Comparison of ENCODE assay signal across 13 mouse cellular contexts in the genomic region with DNA sequence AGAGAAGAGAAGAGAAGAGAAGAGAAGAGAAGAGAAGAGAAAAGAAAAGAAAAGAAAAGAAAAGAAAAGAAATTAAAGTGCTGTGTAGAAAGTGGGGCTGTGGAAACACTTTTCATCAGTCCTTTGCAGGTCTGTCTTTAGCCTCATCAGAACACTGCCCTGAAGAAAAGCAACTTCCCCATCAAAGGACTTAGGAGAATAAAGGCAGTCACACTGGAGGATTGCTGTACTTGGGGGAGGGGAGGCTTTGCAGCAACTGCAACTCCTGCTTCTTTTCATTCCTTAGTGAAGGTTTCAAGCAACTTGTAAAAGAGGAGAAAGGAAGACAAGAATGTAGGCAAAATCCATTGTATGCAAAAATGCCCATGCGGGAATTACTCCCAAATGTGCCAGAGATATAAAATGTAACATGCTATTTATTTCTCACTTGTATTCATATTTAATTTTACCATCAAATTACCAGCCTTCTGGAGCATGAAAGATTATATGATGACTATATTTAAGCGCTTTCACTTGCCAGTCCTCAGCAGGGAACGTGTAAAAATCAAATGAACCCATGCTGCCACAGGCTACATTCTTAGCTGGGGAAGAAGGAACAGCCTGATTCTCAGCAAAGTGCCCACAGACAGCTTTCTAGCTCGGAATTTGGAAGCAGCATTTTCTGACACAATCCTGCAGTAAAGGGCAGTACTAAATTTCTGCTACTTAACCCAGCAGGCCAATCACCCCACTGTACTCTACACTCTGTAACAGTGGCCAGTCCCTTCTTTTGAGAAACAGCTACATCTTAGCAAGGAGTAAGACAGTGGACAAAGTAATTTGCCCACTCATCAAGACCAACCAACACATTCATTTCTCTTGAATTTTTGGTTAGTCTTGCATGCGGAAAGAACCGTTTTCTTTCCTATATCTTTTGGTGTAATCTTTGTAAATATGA.
DNase-seq lines count a peak whose midpoint lies in the region; ATAC-seq and TF ChIP-seq lines count a peak whose summit lies in the region.
"Had no signal": no experiment of that assay in that cellular context is flagged by ENCODE, and none has a peak within 500 bp of the region (broad histone marks: within the 10 kb centered on the region; RNA-seq: fewer than 3 reads in every experiment).

No protein-coding gene starts in this region.

- intact Hi-C loops in left cerebral cortex, postnatal 4 days (cut with DNase I), result no loop called here

- H3K36me3 ChIP-seq in neural tube, embryonic 14.5 days (ENCODE audit: control insufficient read depth, insufficient read depth, low read length), result no peaks in the 10 kb centered on the region
- no peaks in the 10 kb centered on the region for H3K36me3 ChIP-seq in hindbrain, postnatal 0 days (ENCODE audit: insufficient read depth, low read length)
- H3K36me3 ChIP-seq: heart, embryonic 10.5 days had no signal

- no peak overlapping the region for H3K9ac ChIP-seq in neural tube, embryonic 14.5 days (replicated peaks; ENCODE audit: low read depth, low read length)
- H3K9ac ChIP-seq in hindbrain, postnatal 0 days (replicated peaks; ENCODE audit: low read length), result no peak overlapping the region

- ATAC-seq in neural tube, embryonic 14.5 days (ENCODE audit: low read depth), result peak; percentile 38; the same call in 1 of the 2 replicates
- no peak for ATAC-seq in hindbrain, postnatal 0 days

- H3K9me3 ChIP-seq in neural tube, embryonic 14.5 days (ENCODE audit: control insufficient read depth, low read length), result no peaks in the 10 kb centered on the region
- H3K9me3 ChIP-seq in hindbrain, postnatal 0 days (ENCODE audit: low read length), result no peaks in the 10 kb centered on the region
- H3K9me3 ChIP-seq: heart, embryonic 10.5 days had no signal

- 53% methylated on average over 6 of the region's 6 CpGs for WGBS in neural tube, embryonic 14.5 days
- WGBS in hindbrain, postnatal 0 days, result 44% methylated on average over 6 of the region's 6 CpGs

- no peak overlapping the region for H3K27ac ChIP-seq in neural tube, embryonic 14.5 days (ENCODE audit: low read depth, low read length)
- no peak overlapping the region for H3K27ac ChIP-seq in hindbrain, postnatal 0 days
- H3K27ac ChIP-seq: gastrocnemius, adult 2 months; heart, embryonic 10.5 days; macrophage had no signal

- peak; percentile 44 for DNase-seq in cerebellum, adult 9-11 months
- DNase-seq in cerebellum, adult 11 months, result no peak
- no peak for DNase-seq in neural tube, embryonic 10.5 days (ENCODE audit: extremely low spot score, low spot score)
- peak; percentile 32 for DNase-seq in hindbrain, postnatal 0 days (ENCODE audit: low spot score)
- DNase-seq in left cerebral cortex, postnatal 4 days, result no peak
- DNase-seq in urinary bladder, postnatal 10 days (ENCODE audit: low spot score), result no peak
- no peak for DNase-seq in spleen, adult 18-20 months
- DNase-seq: adrenal gland, postnatal 25 days; gastrocnemius, adult 2 months; heart, postnatal 4 days had no signal

- no peaks in the 10 kb centered on the region for H3K4me1 ChIP-seq in neural tube, embryonic 14.5 days (ENCODE audit: control insufficient read depth, insufficient read depth, low read length)
- no peaks in the 10 kb centered on the region for H3K4me1 ChIP-seq in hindbrain, postnatal 0 days (ENCODE audit: insufficient read depth, low read length)
- H3K4me1 ChIP-seq: heart, embryonic 10.5 days had no signal

- no peaks in the 10 kb centered on the region for H3K27me3 ChIP-seq in neural tube, embryonic 14.5 days (ENCODE audit: control insufficient read depth, insufficient read depth, low read length)
- no peaks in the 10 kb centered on the region for H3K27me3 ChIP-seq in hindbrain, postnatal 0 days (ENCODE audit: insufficient read depth, low read length)

- H3K4me3 ChIP-seq in neural tube, embryonic 14.5 days (ENCODE audit: low read depth, low read length), result no peak overlapping the region
- H3K4me3 ChIP-seq in hindbrain, postnatal 0 days (ENCODE audit: low read length), result no peak overlapping the region
- H3K4me3 ChIP-seq: gastrocnemius, adult 2 months; heart, embryonic 10.5 days had no signal

- no peak for TF ChIP-seq CTCF in hindbrain, postnatal 0 days (IDR thresholded peaks at IDR 0.05; ENCODE audit: low read depth)

- no peak overlapping the region for H3K4me2 ChIP-seq in neural tube, embryonic 14.5 days (ENCODE audit: low read depth, low read length)
- no peak overlapping the region for H3K4me2 ChIP-seq in hindbrain, postnatal 0 days (ENCODE audit: low read depth, low read length)

Comparison
In these comparisons a context has a peak if more than half of its experiments do, and no peak if none do; other contexts are left out.
1. DNase-seq: peak in cerebellum, adult 9-11 months (single experiment) and hindbrain, postnatal 0 days (single experiment); none in cerebellum, adult 11 months (single experiment), neural tube, embryonic 10.5 days (single experiment), left cerebral cortex, postnatal 4 days (single experiment), urinary bladder, postnatal 10 days (single experiment) and spleen, adult 18-20 months (0 of 2).